Mouse (Mus musculus) urinary bladder, postnatal 14 days (tissue): ENCODE measurements around the gene Itgb4.

Experiments used
- DNase-seq: peaks from one replicate; pipeline ENCODE4 v3.0.0; 2021; ENCODE audit warnings: low spot score

The Itgb4 gene

DNA sequence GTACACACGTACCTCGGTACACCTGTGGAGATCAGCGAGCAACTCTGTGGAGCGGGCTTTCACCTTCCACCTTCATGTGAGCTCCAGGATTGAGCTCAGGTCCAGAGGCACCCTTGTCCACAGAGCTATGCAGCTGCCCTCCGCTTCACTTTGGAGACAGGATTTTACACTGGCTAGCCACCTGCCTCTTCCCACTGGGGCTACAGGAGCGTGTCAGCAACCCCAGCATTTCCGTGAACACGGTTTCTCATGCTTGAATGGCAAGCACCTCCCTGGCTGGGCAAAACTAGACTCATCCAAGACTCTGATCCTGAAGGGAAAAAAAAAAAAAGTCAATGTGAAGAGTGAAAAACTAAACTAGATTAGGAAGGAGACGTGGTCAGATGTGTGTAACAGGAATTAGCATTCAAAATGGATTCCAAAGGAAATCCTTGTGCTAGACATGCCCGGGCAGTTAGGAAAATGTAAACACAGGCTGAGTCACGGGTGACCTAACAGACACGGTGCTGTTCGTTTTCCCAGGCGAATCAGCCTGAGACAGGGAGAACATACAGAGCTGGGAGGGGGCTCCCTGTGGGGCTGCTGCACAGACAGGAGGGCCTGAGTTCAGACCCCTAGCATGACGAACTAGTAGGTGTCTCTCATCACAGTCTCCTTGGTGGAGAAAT is 4.4 kb upstream of the Itgb4 start:
- DNase-seq, result peak; percentile 55

DNA sequence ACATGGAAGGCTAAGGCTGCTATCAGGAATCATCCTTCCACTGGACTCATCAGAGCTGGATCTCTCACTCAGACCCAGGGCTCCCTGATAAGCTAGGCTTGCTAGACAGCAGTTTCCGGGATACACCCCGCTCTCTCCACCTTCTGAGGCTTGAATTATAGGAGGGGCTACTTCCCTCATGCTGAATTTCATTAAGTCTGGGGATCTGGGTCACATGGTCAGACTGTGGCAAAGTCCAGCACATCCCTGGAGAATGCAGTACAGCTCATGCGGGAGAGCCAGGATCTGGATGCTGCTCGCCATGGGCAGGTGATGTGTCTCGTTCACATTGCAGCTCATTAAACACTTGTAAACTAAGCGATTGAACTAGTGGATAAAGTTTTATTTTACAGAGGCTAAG is 3.5 kb upstream of the Itgb4 start:
- DNase-seq, result no peak

DNA sequence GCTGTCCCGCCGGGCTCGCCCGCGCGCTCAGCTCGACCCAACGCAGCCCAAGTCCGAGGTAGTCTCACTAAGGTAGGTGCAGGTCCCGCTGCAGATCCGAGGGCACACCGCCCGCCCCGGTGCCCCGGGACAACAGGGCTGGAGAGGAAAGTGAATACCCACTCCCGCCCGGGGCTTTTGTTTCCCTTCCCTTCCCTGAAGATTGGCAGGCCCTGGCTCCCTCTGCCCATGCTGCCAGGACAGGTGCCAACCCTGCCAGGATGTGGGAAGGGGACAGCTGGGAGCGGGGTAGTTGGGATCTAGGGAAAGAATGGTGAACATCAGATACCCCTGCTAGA is 543 bp downstream of the Itgb4 start:
- DNase-seq, result no peak

DNA sequence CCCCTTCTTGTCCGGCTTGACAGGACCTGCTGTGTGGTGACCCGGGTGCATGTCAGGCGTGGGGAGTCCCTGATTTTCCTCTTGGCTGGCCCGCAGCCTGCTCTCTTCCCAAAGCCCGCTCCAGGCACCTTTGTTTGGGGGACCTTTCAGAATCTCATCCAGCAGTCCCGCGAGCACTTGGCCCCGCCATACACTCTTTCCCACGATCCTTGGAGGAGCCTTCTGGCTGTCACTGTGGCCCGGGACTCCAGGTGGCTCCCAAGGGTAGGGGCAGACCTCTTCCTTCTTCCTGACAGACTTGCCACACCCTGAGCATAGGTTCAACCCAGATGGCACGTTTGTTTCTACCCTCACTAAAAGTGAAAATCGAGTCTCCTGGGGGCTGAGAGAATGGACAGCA is 1.0 kb downstream of the Itgb4 start:
- DNase-seq, result no peak

DNA sequence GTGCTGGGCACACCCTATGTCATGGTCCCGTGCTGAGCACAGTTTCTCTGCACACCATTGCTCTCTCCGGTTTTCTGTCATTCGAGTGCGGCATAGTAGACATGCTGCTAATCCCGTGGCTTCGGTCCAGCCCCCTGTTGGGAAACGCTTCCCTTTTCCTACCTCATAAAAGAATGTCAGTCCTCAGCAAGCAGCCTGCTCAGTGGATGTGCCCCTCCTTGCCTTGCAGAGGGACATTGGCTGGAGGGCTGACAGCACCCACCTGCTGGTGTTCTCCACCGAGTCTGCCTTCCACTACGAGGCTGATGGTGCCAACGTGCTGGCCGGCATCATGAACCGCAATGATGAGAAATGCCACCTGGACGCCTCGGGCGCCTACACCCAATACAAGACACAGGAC is 8.0 kb downstream of the Itgb4 start:
- DNase-seq, result no peak

DNA sequence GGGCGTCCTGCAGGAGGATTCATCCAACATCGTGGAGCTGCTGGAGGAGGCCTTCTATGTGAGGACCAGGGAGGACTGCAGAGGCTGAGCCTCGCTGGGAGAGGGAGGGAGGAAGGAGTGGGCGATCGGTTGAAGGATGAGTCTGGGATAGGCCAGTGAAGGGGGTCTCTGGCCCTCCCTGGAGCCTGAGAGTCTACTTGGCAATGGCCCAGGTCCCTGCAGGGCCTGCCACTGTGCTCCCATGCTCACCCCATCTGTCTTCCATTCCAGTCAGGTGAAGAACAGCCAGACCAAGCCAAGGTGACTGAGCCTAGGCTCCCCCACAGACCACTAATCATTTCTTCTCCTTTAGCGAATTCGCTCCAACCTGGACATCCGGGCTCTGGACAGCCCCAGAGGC is 8.8 kb downstream of the Itgb4 start:
- DNase-seq, result no peak

DNA sequence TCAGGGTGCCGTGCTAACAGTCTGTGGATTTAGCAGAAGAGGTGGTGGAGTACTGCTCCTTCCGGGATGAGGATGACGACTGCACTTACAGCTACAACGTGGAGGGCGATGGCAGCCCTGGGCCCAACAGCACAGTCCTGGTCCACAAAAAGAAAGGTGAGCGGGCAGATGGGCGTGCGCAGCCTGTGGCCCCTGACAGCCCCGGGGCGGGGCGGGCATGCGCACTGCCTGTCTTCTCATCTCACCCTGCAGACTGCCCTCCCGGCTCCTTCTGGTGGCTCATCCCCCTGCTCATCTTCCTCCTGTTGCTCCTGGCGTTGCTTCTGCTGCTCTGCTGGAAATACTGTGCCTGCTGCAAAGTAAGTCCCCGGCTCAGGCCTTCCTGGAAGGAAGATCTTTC is 15.2 kb downstream of the Itgb4 start:
- no peak for DNase-seq

DNA sequence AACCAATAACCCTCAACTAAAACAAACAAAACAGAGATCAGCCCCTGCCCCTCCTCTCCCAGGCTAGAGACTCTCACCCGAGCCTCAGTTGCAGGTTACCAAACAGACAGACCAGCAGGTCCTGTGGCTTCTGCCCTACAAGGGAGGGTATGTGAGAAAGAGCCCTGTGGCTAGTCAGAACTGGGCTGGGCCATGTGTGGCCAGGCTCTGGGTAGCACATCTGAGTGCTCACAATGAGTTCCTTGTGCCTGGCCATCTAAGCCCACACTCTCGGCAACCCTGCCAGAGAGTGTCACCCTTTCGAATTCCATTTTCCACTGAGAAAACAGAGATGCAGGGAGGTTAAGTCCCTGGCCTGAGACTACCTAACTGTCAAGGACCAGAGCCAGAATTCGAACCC is 17.6 kb downstream of the Itgb4 start:
- no peak for DNase-seq

DNA sequence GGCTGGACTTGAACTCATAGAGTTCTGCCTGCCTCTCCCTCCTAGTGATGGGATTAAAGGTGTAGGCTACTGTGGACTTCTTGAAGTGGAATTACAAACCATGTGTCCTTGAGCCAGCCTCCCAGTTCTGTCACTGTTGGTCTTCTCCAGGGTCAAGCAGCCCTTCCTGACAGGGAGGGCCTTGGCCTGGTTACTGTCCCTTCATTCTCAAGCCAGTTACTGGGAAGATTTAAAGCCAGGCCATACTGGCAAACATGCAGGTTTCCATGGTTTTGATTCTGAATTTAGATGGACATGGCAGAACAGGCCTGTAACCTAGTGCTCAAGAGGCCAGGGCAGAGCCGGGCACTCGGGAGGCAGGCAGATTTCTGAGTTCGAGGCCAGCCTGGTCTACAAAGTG is 20.7 kb downstream of the Itgb4 start:
- DNase-seq, result no peak

DNA sequence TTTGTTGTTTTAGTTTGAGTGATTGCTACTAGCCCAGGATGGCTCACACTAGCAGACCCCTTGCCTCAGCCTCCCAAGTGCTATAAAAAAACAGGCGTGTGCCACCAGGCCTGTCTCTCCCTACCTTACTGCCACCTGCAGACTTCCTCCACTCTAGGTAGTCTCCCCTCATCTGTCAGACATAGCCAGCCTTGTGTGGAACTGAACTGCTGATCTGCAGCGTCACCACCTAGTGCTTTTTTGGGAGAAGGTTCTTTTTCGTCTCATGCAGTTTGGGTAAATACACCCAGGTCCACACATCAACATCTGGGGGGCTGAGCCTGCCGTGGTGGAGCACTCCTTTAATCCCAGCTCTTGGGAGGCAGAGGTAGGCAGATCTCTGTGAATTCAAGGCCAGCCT is 22.5 kb downstream of the Itgb4 start:
- DNase-seq, result no peak

DNA sequence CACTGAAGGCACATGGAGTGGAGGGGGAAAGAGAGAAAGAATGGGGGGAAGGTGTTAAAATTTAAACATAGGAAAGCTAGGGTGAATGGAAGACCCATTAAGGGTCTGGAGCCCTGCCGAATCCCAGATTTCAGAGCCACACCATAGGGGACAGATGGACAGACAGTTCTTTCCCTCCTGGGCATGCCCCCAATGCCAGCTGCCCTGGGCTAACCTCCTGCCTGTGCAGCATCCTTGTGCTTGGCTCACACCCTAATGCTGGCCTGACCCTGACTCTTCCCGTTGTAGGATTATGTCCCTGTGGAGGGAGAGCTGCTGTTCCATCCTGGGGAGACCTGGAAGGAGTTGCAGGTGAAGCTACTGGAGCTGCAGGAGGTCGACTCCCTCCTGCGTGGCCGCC is 23.2 kb downstream of the Itgb4 start:
- DNase-seq, result no peak

DNA sequence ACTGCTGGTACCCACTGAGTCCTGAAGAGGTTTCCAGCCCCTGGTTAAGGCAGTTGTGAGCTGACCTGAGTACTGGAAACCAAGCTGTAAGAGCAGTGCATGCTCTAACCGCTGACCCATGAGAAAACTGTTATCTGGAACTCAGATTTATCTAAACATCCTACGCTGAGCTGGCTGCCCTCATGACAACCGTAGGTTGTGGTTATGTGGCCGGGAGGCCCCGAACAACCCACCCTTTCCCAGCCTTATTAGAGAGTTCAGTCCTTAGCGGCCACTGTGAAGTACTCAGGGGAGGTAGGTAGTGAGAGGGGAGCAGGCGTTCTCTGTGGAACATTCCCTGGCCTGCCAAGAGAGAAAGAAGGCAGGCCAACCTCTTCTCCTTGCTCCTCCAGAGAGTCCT is 24.5 kb downstream of the Itgb4 start:
- no peak for DNase-seq

DNA sequence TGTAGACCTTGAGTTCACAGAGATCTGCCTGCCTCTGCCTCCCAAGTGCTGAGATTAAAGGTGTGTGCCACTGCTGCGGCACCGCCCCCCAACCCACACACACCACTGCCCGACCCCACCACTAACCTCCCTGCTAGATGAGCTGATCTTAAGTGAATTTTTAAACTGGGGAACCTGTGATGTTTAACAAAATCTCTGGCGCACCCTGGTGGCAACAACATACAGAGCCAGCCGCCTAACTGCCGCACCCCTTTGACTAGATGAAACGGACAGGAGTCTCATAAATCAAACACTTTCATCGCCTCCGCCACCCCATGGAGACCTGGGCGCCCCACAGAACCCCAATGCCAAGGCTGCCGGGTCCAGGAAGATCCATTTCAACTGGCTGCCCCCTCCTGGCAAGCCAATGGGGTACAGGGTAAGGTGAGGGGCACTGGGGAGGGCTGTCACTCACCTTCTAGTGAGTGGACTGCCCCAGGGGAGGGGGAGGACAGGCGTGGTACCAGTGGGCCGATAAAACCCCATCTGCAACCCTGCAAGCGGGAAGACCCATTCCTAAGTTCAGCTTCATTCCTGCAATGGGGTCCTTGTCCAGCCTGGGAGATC is 25.1 kb downstream of the Itgb4 start:
- DNase-seq, result peak; percentile 77

DNA sequence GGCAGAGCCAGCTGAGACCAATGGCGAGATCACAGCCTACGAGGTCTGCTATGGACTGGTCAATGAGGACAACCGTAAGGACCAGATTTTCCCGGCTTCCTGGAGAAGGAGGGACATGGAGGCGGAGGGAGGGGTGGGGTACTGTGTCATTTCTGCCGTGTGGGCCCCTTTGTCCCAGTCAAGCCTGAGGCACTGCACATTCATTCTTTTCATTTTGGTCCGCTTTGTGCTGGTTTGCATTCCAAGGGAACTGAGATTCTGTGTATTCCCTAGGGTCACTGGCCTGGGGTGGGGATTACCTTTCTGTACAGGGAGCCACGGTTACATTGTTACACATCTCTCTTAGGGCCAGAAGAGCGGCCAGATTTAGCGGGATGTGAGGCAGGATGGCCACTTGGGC is 26.1 kb downstream of the Itgb4 start:
- no peak for DNase-seq

DNA sequence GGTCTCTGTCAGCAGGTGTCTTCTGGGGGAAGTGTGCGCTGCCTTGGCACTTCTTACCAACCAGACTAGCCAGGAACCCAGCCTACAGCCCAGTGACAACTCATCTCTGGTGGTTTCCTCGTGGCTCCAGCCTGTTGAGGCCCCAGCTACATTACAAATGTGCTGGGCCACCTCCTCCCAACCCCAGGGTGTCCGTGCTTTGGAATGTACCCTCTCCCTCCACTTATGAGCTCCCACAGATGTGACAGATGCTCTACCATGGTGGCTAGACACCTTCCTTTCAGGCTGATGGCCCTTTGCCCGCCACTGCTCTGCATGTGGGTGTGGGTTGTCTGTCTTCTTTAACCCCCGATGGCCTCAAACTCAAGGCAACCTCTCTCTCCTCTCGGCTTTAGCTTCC is 27.2 kb downstream of the Itgb4 start:
- DNase-seq, result no peak

DNA sequence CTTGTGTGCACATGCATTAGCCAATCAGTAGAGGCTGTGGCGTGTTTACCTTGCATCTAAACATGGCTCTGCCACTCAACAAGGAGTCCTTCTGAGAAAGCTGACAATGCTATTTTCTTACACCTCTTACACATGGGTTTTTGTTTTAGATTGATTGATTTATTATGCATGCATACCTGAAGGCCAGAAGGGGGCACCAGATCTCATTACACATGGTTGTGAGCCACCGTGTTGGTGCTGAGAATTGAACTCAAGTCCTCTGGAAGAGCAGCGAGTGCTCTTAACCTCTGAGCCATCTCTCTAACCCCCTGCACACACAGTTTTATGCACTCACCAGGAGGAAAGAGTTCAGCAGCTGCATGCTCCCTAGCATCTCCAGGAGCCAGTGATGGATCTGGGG is 28.4 kb downstream of the Itgb4 start:
- no peak for DNase-seq

DNA sequence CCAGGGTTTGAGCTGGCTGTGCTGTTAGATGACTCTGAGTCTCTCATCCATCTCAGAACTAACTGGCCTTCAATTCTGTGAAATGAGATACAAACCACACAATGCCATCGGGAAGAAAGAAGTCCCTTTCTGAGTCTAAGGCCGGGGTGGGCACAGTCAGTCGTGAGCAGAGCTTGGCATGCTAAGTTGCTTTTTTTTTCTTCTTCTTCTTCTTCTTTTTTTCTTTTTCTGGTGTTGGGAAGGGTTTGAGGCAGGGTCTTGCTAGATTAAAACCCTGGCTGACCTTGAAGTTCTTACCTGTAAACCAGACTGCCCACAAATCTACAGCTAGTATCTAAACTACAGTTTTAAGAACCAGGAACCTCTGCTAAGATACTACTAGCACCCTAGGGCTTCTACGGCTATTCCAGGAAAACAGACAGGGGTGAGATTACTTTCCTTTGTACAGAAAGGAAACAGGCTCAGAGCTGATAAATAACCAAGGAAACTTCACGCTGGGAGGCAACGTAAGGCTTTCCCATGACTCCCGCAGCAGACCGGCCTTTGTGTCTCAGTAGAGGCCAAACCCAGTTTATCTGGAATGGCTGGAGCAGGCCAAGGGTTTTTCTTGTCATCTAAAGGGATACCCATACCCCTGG is 29.8 kb downstream of the Itgb4 start:
- no peak for DNase-seq

DNA sequence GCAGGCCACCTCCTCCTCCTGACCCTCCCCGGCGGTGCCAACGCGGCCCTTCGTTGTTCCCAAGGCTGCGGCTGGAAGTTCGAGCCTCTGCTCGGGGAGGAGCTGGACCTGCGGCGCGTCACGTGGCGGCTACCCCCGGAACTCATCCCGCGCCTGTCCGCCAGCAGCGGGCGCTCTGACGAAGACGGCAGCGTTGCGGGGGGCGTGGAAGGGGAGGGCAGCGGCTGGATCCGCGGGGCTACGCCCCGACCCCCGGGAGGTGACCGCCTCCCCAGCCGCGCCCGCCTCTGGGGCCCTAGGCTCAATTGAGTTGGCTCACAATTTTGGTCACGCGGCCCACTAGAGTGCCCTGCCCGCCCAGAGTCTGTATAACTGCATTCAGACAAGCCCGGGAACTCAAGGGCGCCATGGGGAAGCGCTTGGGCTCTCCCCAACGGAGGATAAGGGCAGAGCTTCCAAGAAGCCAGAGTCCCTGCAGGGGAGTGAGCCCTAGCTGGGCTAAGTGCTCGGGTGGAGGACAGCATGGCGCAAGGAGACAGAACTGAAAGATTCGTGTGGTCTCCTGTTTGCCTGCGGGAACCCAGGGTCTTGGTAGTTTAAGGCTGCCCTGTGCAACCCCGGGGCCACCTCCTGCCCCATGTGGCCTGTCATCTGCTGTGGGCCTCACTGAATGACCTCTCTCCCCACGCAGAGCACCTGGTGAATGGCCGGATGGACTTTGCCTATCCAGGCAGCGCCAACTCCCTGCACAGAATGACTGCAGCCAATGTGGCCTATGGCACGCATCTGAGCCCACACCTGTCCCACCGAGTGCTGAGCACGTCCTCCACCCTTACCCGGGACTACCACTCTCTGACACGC is 30.6 kb downstream of the Itgb4 start:
- DNase-seq, result peak; percentile 79

DNA sequence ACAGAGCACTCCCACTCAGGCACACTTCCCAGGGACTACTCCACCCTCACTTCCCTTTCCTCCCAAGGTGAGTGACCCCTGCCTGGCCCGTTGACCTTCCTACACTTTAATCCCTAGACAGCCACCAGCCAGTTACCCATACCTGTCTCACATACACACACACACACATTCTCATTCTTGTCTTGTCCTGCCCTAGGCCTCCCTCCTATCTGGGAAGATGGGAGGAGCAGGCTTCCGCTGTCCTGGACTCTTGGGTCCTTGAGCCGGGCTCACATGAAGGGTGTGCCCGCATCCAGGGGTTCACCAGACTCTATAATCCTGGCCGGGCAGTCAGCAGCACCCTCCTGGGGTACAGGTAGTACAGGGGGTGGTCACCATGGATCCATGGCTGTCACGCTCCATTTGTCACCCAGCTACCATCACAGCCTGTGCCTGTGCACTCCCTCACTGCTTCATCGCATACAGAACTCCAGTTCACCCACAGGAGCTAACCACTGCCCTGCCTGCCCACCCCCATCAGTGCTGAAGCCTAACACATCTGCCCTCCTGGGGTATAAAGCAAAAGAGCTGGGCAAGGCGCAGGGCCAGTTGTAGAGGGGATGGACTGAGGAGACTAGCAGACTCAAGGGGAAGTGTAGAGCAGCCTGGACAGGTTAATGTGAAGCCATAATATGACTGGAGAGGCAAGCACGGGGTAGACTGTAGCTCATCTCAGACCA is 31.4 kb downstream of the Itgb4 start:
- DNase-seq, result no peak

DNA sequence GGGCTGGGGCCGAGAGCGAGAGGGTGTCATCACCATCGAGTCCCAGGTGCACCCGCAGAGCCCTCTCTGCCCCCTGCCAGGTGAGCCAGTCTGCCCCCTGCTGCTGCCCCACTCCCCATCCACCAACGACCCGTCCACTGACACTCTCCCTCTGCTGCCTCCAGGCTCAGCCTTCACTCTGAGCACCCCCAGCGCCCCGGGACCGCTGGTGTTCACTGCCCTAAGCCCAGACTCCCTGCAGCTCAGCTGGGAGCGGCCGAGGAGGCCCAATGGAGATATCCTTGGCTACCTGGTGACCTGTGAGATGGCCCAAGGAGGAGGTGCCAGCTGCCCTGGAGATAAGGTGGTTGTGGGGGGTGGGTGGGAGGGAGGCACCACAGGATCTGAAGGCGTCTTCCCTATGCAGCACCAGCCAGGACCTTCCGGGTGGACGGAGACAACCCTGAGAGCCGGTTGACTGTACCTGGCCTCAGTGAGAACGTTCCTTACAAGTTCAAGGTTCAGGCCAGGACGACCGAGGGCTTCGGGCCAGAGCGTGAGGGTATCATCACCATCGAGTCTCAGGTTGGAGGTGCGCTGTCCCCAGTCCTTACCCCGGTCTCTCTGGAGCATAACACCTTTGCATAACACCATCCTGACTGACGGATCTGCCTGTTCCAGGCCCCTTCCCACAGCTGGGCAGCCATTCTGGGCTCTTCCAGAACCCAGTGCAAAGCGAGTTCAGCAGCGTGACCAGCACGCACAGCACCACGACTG is 32.8 kb downstream of the Itgb4 start:
- DNase-seq, result no peak

DNA sequence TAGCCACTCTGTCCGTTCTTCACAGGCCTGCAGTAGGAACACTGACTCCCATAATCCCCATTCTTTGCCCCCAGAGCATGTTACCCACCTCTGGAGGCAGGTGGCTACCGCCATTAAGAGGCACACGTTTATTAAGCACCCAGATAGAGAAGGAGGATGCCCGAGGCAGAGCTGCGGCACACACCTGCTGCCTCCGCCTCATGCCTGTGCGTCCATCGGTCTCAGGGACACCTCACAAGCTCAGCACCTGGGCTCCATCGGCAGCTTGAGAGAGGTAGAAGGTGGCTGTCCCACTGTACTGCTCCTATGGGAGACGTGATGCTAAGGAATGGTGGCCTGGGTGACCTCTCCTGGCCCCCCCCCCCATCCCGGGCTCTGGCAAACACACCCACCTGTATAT is 33.9 kb downstream of the Itgb4 start:
- DNase-seq, result no peak
